Mouse (Mus musculus): ENCODE measurements around the gene Lmo7. TPM values are rescaled to one million over a fixed set of nuclear protein-coding genes. Genes with fewer than 3 reads are reported as not detected.

Gene Lmo7
- polyA plus RNA-seq, 1 experiment from 2014 or later = 1.6 TPM

GRCm38 (mm10) chr14:101746635-101747034 lies 16.9 kb downstream of the Lmo7 start:
- Histone ChIP-seq H3K36me3 (replicated peaks; ENCODE audit: control insufficient read depth, insufficient read depth) (no peaks in the 10 kb centered on the region), H3K4me2 (replicated peaks) (no peak overlapping the region), H3K9ac (no peak overlapping the region), H3K4me3 (replicated peaks; ENCODE audit: low read length) (no peak overlapping the region), H3K9me3 (ENCODE audit: control insufficient read depth, low read length) (no peaks in the 10 kb centered on the region), H3K27ac (no peak overlapping the region), H3K27me3 (ENCODE audit: control insufficient read depth, insufficient read depth, low read length) (no peaks in the 10 kb centered on the region), H3K4me1 (replicated peaks; ENCODE audit: control insufficient read depth, insufficient read depth, low read length) (no peaks in the 10 kb centered on the region)
- ATAC-seq (ENCODE audit: low FRiP score) = no peak
- DNase-seq (ENCODE audit: low spot score) = no peak
- WGBS = 89% methylated on average over 3 of the region's 3 CpGs

- no peaks in the 10 kb centered on the region for H3K9me3 ChIP-seq (ENCODE audit: control insufficient read depth, low read length)
- no peak overlapping the region for H3K27ac ChIP-seq
- DNase-seq (ENCODE audit: low spot score) (no peak), ATAC-seq (ENCODE audit: low FRiP score) (no peak)
- no peaks in the 10 kb centered on the region for H3K27me3 ChIP-seq (ENCODE audit: control insufficient read depth, insufficient read depth, low read length)
- H3K36me3 ChIP-seq (replicated peaks; ENCODE audit: control insufficient read depth, insufficient read depth) = no peaks in the 10 kb centered on the region
- no peaks in the 10 kb centered on the region for H3K4me1 ChIP-seq (replicated peaks; ENCODE audit: control insufficient read depth, insufficient read depth, low read length)
- 97% methylated on average over 11 of the region's 11 CpGs for WGBS
- H3K4me3 ChIP-seq (replicated peaks; ENCODE audit: low read length) = no peak overlapping the region
- H3K4me2 ChIP-seq (replicated peaks) = no peak overlapping the region
- H3K9ac ChIP-seq = no peak overlapping the region
Observed at GRCm38 (mm10) chr14:101747811-101748210, 18.1 kb downstream of the Lmo7 start.

GRCm38 (mm10) chr14:101748436-101748835 lies 18.7 kb downstream of the Lmo7 start:
- DNase-seq (ENCODE audit: low spot score) (no peak), ATAC-seq (ENCODE audit: low FRiP score) (no peak)
- H3K9me3 ChIP-seq (ENCODE audit: control insufficient read depth, low read length) = no peaks in the 10 kb centered on the region
- 89% methylated on average over 7 of the region's 7 CpGs for WGBS
- no peaks in the 10 kb centered on the region for H3K4me1 ChIP-seq (replicated peaks; ENCODE audit: control insufficient read depth, insufficient read depth, low read length)
- H3K27me3 ChIP-seq (ENCODE audit: control insufficient read depth, insufficient read depth, low read length) = no peaks in the 10 kb centered on the region
- H3K36me3 ChIP-seq (replicated peaks; ENCODE audit: control insufficient read depth, insufficient read depth) = no peaks in the 10 kb centered on the region
- H3K4me2 ChIP-seq (replicated peaks) = no peak overlapping the region
- H3K27ac ChIP-seq = no peak overlapping the region
- no peak overlapping the region for H3K4me3 ChIP-seq (replicated peaks; ENCODE audit: low read length)
- no peak overlapping the region for H3K9ac ChIP-seq

GRCm38 (mm10) chr14:101750910-101751309 lies 21.2 kb downstream of the Lmo7 start:
- 0 out of 2 replicates have a peak, but pooled peaks cover 3% of the 10 kb centered on the region for H3K4me1 ChIP-seq (replicated peaks; ENCODE audit: control insufficient read depth, insufficient read depth, low read length)
- no peaks in the 10 kb centered on the region for H3K27me3 ChIP-seq (ENCODE audit: control insufficient read depth, insufficient read depth, low read length)
- no peak overlapping the region for H3K4me2 ChIP-seq (replicated peaks)
- ATAC-seq (ENCODE audit: low FRiP score) = no peak
- H3K9ac ChIP-seq = no peak overlapping the region
- no peaks in the 10 kb centered on the region for H3K9me3 ChIP-seq (ENCODE audit: control insufficient read depth, low read length)
- no peaks in the 10 kb centered on the region for H3K36me3 ChIP-seq (replicated peaks; ENCODE audit: control insufficient read depth, insufficient read depth)
- no peak for DNase-seq (ENCODE audit: low spot score)
- H3K4me3 ChIP-seq (replicated peaks; ENCODE audit: low read length) = no peak overlapping the region
- WGBS = 86% methylated on average over 4 of the region's 4 CpGs
- H3K27ac ChIP-seq = no peak overlapping the region

DNA sequence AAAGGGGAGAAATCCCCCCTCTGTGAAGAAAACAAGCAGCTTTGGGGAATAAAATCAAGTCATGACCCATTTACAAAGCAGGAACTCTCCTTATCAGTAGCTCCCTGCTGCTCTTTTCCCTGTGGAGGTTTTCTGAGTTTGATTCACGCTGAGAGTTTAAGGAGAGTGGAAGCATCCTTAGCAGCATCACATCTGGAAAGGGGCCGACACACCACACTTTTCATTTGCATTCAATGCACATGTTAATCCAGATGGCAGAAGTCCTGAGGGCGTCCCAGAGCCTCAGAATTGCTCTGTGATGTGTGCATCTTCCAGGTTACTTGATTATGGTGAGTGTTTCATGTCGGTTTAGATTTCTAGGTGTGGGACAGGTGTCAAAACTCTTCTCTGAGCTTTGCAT lies 25.7 kb downstream of the Lmo7 start:
- no peaks in the 10 kb centered on the region for H3K9me3 ChIP-seq (ENCODE audit: control insufficient read depth, low read length)
- no peak overlapping the region for H3K27ac ChIP-seq
- no peak overlapping the region for H3K4me3 ChIP-seq (replicated peaks; ENCODE audit: low read length)
- no peak overlapping the region for H3K4me2 ChIP-seq (replicated peaks)
- DNase-seq (ENCODE audit: low spot score) = peak; percentile 29
- no peak overlapping the region for H3K9ac ChIP-seq
- no peak for ATAC-seq (ENCODE audit: low FRiP score)
- 0 out of 2 replicates have a peak, but pooled peaks cover 3% of the 10 kb centered on the region for H3K4me1 ChIP-seq (replicated peaks; ENCODE audit: control insufficient read depth, insufficient read depth, low read length)
- 33% methylated on average over 4 of the region's 4 CpGs for WGBS
- no peaks in the 10 kb centered on the region for H3K27me3 ChIP-seq (ENCODE audit: control insufficient read depth, insufficient read depth, low read length)
- no peaks in the 10 kb centered on the region for H3K36me3 ChIP-seq (replicated peaks; ENCODE audit: control insufficient read depth, insufficient read depth)

DNA sequence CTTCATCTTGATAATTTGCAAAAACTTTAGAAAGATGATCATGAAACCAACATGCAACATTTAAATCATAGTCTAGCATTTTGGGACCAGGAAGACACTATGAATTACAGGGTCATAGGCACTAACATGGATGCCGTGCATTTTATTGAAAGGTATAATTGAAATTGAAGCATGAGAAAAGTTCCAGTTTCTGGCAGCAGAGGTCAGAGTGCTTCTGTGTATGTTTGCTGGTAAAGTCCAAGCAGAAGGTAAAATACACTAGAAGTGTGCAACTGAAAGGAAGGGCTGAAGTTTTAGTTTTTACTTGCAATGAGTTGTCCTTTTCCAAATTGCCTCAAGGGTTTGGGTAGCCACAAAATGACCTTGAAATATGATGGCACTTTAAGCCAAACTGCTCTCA lies 32.5 kb downstream of the Lmo7 start:
- no peak for ATAC-seq (ENCODE audit: low FRiP score)
- H3K27ac ChIP-seq = no peak overlapping the region
- no peak overlapping the region for H3K9ac ChIP-seq
- no peak overlapping the region for H3K4me2 ChIP-seq (replicated peaks)
- no peak for DNase-seq (ENCODE audit: low spot score)
- no peaks in the 10 kb centered on the region for H3K36me3 ChIP-seq (replicated peaks; ENCODE audit: control insufficient read depth, insufficient read depth)
- no peak overlapping the region for H3K4me3 ChIP-seq (replicated peaks; ENCODE audit: low read length)
- H3K4me1 ChIP-seq (replicated peaks; ENCODE audit: control insufficient read depth, insufficient read depth, low read length) = no peaks in the 10 kb centered on the region
- 47% methylated on average over 1 of the region's 1 CpGs for WGBS
- no peaks in the 10 kb centered on the region for H3K27me3 ChIP-seq (ENCODE audit: control insufficient read depth, insufficient read depth, low read length)
- no peaks in the 10 kb centered on the region for H3K9me3 ChIP-seq (ENCODE audit: control insufficient read depth, low read length)

DNA sequence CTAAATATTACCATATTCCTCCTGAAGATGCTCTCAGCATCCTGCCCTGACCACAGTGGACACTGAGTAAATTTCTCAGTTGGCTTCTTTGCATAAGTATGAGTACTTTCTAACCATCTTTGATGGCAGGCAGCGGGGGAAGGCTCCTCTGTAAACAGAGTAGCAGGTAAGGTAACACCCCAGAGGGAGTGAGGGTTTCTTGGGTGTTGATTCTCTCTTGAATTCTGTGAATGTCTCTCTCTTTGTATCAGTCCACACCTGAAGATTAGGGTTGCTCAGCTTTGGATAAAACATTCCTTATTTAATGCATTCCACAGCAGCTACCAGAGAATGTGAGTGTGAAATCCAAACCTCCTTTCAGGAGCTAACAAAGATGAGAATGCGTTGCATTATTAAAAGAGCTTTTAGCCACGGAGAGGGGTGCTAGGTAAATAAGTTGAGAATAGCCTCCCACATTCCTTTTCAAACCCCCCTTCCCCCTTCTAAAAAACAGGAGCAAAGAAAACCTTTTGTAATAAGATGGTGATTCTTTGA lies 34.1 kb downstream of the Lmo7 start:
- no peak overlapping the region for H3K27ac ChIP-seq
- H3K27me3 ChIP-seq (ENCODE audit: control insufficient read depth, insufficient read depth, low read length) = no peaks in the 10 kb centered on the region
- no peaks in the 10 kb centered on the region for H3K4me1 ChIP-seq (replicated peaks; ENCODE audit: control insufficient read depth, insufficient read depth, low read length)
- DNase-seq (ENCODE audit: low spot score) (no peak), ATAC-seq (ENCODE audit: low FRiP score) (no peak)
- H3K36me3 ChIP-seq (replicated peaks; ENCODE audit: control insufficient read depth, insufficient read depth) = no peaks in the 10 kb centered on the region
- no peaks in the 10 kb centered on the region for H3K9me3 ChIP-seq (ENCODE audit: control insufficient read depth, low read length)
- no peak overlapping the region for H3K9ac ChIP-seq
- WGBS = 31% methylated on average over 3 of the region's 3 CpGs
- no peak overlapping the region for H3K4me2 ChIP-seq (replicated peaks)
- H3K4me3 ChIP-seq (replicated peaks; ENCODE audit: low read length) = no peak overlapping the region

DNA sequence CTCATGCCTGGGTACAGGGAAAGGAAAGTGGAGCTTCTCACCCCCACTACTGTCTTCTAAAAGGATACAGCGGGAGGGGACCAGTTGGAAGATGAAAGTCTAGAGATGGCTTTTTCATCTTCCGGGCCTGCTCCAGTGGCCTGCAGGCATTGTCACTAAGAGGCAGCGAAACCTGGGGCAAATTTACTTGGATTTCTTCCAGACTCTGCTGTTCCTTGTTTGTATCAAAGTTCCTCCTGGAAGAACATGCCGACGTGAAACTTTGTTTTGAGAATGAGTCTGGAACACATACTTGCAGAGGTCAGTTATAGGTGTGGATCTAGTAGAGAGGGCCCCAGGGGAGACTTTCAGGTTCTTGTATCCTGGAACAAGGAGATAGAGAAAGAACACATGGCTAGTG lies 41.6 kb downstream of the Lmo7 start:
- H3K36me3 ChIP-seq (replicated peaks; ENCODE audit: control insufficient read depth, insufficient read depth) = no peaks in the 10 kb centered on the region
- H3K4me3 ChIP-seq (replicated peaks; ENCODE audit: low read length) = no peak overlapping the region
- H3K27me3 ChIP-seq (ENCODE audit: control insufficient read depth, insufficient read depth, low read length) = no peaks in the 10 kb centered on the region
- no peak overlapping the region for H3K9ac ChIP-seq
- no peaks in the 10 kb centered on the region for H3K4me1 ChIP-seq (replicated peaks; ENCODE audit: control insufficient read depth, insufficient read depth, low read length)
- H3K9me3 ChIP-seq (ENCODE audit: control insufficient read depth, low read length) = no peaks in the 10 kb centered on the region
- no peak overlapping the region for H3K4me2 ChIP-seq (replicated peaks)
- no peak for ATAC-seq (ENCODE audit: low FRiP score)
- WGBS = 87% methylated on average over 5 of the region's 5 CpGs
- no peak for DNase-seq (ENCODE audit: low spot score)
- no peak overlapping the region for H3K27ac ChIP-seq

- WGBS = 93% methylated on average over 6 of the region's 6 CpGs
- H3K4me1 ChIP-seq (replicated peaks; ENCODE audit: control insufficient read depth, insufficient read depth, low read length) = no peaks in the 10 kb centered on the region
- H3K9ac ChIP-seq = no peak overlapping the region
- no peaks in the 10 kb centered on the region for H3K36me3 ChIP-seq (replicated peaks; ENCODE audit: control insufficient read depth, insufficient read depth)
- H3K4me3 ChIP-seq (replicated peaks; ENCODE audit: low read length) = no peak overlapping the region
- ATAC-seq (ENCODE audit: low FRiP score) (no peak), DNase-seq (ENCODE audit: low spot score) (no peak)
- no peak overlapping the region for H3K27ac ChIP-seq
- H3K4me2 ChIP-seq (replicated peaks) = no peak overlapping the region
- H3K27me3 ChIP-seq (ENCODE audit: control insufficient read depth, insufficient read depth, low read length) = no peaks in the 10 kb centered on the region
- no peaks in the 10 kb centered on the region for H3K9me3 ChIP-seq (ENCODE audit: control insufficient read depth, low read length)
Observed at GRCm38 (mm10) chr14:101771756-101772155, 42.0 kb downstream of the Lmo7 start.

- no peak for DNase-seq (ENCODE audit: low spot score)
- H3K4me2 ChIP-seq (replicated peaks) = no peak overlapping the region
- no peaks in the 10 kb centered on the region for H3K4me1 ChIP-seq (replicated peaks; ENCODE audit: control insufficient read depth, insufficient read depth, low read length)
- H3K27me3 ChIP-seq (ENCODE audit: control insufficient read depth, insufficient read depth, low read length) = no peaks in the 10 kb centered on the region
- H3K9me3 ChIP-seq (ENCODE audit: control insufficient read depth, low read length) = no peaks in the 10 kb centered on the region
- WGBS = 55% methylated on average over 4 of the region's 4 CpGs
- no peak overlapping the region for H3K4me3 ChIP-seq (replicated peaks; ENCODE audit: low read length)
- H3K27ac ChIP-seq = no peak overlapping the region
- no peaks in the 10 kb centered on the region for H3K36me3 ChIP-seq (replicated peaks; ENCODE audit: control insufficient read depth, insufficient read depth)
- no peak overlapping the region for H3K9ac ChIP-seq
- ATAC-seq (ENCODE audit: low FRiP score) = no peak
Observed at GRCm38 (mm10) chr14:101774631-101775030, 44.9 kb downstream of the Lmo7 start.
